In the genomic region with DNA sequence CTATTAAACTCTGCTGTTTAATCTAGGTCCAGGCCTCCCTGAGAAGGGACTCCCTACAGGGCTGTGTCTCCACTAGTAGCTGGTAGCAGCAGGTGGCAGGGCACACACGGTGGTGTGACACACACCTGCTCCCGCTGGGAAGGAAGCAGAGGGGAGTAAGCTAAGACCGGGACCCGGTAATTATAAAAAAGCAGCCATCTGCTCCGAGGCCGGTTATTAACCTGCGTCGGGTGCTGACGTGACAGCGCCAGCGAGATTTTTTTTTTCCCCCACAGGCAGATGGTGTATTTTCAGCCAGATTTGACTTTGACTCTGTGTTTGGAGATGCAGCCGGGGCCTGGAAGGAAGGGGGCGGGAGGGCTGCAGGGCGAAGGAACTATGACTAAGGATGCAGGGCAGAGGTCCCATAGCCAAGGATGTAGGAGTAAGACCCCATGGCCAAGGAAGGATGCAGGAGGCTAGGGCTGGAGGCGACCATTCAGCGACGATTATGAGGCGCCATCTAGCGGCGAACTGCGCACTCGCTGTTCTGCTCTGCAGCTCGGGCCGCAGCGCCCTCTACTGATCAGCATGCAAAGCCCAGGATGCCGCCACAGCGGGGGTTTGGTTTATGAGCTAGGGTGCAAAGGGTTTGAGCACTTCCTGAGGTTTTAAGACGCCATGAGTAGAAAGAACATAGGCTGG, we compare ENCODE assay signal across 8 mouse cellular contexts. TPM values are rescaled to one million over a fixed set of nuclear protein-coding genes. Genes with fewer than 3 reads are reported as not detected.
A peak's percentile ranks its signal among the peaks of the same experiment; 100 is the strongest.
DNase-seq lines count a peak whose midpoint lies in the region; ATAC-seq lines count a peak whose summit lies in the region.

No protein-coding gene starts in this region.

- H3K27ac ChIP-seq in midbrain, embryonic 11.5 days (ENCODE audit: low read depth, low read length): no peak overlapping the region

- peak; percentile 93 for DNase-seq in adrenal gland, postnatal 10 days
- peak; percentile 87 for DNase-seq in embryo, embryonic 9.5 days (ENCODE audit: extremely low spot score)
- DNase-seq in heart, adult 11 months: peak; percentile 95
- peak; percentile 66 for DNase-seq in kidney, adult 11 months
- DNase-seq in left cerebral cortex, postnatal 4 days: peak; percentile 91
- peak; percentile 99 for DNase-seq in midbrain, embryonic 11.5 days (ENCODE audit: low spot score, missing footprints)
- DNase-seq in right cerebral cortex, postnatal 4 days: peak; percentile 96
- DNase-seq in yolk sac, embryonic 10.5 days (ENCODE audit: low spot score): peak; percentile 71

- H3K4me2 ChIP-seq in midbrain, embryonic 11.5 days: peak overlapping the region; percentile 53

- 7% methylated on average over 28 of the region's 28 CpGs for WGBS in midbrain, embryonic 11.5 days

- intact Hi-C loops in left cerebral cortex, postnatal 4 days (cut with DNase I): no loop called here

- H3K36me3 ChIP-seq in midbrain, embryonic 11.5 days (ENCODE audit: control insufficient read depth, insufficient read depth, low read length): no peaks in the 10 kb centered on the region

- peak overlapping the region; percentile 15 for H3K4me3 ChIP-seq in midbrain, embryonic 11.5 days (ENCODE audit: low read depth, low read length)

- H3K4me1 ChIP-seq in midbrain, embryonic 11.5 days (ENCODE audit: control insufficient read depth, insufficient read depth, low read length): no peaks in the 10 kb centered on the region

- H3K27me3 ChIP-seq in midbrain, embryonic 11.5 days (ENCODE audit: control insufficient read depth, insufficient read depth, low read length): no peaks in the 10 kb centered on the region

- H3K9ac ChIP-seq in midbrain, embryonic 11.5 days (ENCODE audit: low read length): peak overlapping the region; percentile 43

- H3K9me3 ChIP-seq in midbrain, embryonic 11.5 days (ENCODE audit: control insufficient read depth, low read length): peaks cover 2% of the 10 kb centered on the region; the same call in 1 of the 2 replicates

- peak; percentile 94 for ATAC-seq in midbrain, embryonic 11.5 days (ENCODE audit: low FRiP score)

RNA-seq across cellular contexts. Expression of gene 1600014C10Rik, which starts 17.7 kb away (rescaled TPM):
- total RNA-seq in adrenal gland, postnatal 10 days (2021): 10 to 100 TPM; 45.5 to 58.0 TPM
- total RNA-seq in left cerebral cortex, postnatal 4 days (2021): 10 to 100 TPM; 15.5 to 16.5 TPM
- polyA plus RNA-seq in midbrain, embryonic 11.5 days (2014; fragmentation: Nextera tagmentation; extraction: Ambion mirVana): 17.0 and 17.2 TPM in 2 replicates

RNA-seq across cellular contexts. Expression of gene Plekhf1, which starts 27.1 kb away (rescaled TPM):
- total RNA-seq in adrenal gland, postnatal 10 days (2021): 1 to 10 TPM; 4.2 to 6.1 TPM
- total RNA-seq in left cerebral cortex, postnatal 4 days (2021): under 1 TPM; 0.38 to 0.44 TPM
- 1.4 and 1.5 TPM in 2 replicates for polyA plus RNA-seq in midbrain, embryonic 11.5 days (2014; fragmentation: Nextera tagmentation; extraction: Ambion mirVana)
